Mouse (Mus musculus) 3134 (cell line): ENCODE data around the gene Tap2.

ENCODE experiments used
- DNase-seq: peaks from one replicate; pipeline ENCODE4 v3.0.0-alpha.2; 2011; ENCODE audit warnings: low spot score; ENCODE audit not compliant: insufficient read length; ENCODE audit errors: extremely low read depth

The Tap2 gene

GRCm38 (mm10) chr17:34194723-34195122 is 8.6 kb upstream of the Tap2 start:
- no peak for DNase-seq

- DNase-seq, result no peak
These were observed 6.8 kb upstream of the Tap2 start for GRCm38 (mm10) chr17:34196491-34196890.

- peak; percentile 42 for DNase-seq
These were observed 6.1 kb upstream of the Tap2 start, which contains the start of gene Psmb8 for GRCm38 (mm10) chr17:34196941-34197894. Gene Psmb8, plus strand, starts transcription at chr17:34197721.

- no peak for DNase-seq
These were observed 5.3 kb upstream of the Tap2 start for GRCm38 (mm10) chr17:34197904-34198520.

- DNase-seq, result no peak
These were observed 4.8 kb upstream of the Tap2 start for GRCm38 (mm10) chr17:34198521-34198912.

GRCm38 (mm10) chr17:34199050-34199619 is 4.2 kb upstream of the Tap2 start:
- no peak for DNase-seq

GRCm38 (mm10) chr17:34200047-34200446 is 3.3 kb upstream of the Tap2 start:
- DNase-seq, result no peak

GRCm38 (mm10) chr17:34200772-34201505 is 2.4 kb upstream of the Tap2 start:
- DNase-seq, result no peak

- DNase-seq, result no peak
These were observed 1.7 kb upstream of the Tap2 start for GRCm38 (mm10) chr17:34201506-34202055.

GRCm38 (mm10) chr17:34202760-34203442 is 426 bp upstream of the Tap2 start:
- DNase-seq, result no peak

- DNase-seq, result peak; percentile 86
These were observed 1.1 kb downstream of the Tap2 start for GRCm38 (mm10) chr17:34204303-34205010.

- DNase-seq, result peak; percentile 61
These were observed 1.9 kb downstream of the Tap2 start for GRCm38 (mm10) chr17:34205021-34205745.

GRCm38 (mm10) chr17:34205746-34206176 is 2.4 kb downstream of the Tap2 start:
- DNase-seq, result peak; percentile 56

GRCm38 (mm10) chr17:34206731-34207130 is 3.4 kb downstream of the Tap2 start:
- DNase-seq, result no peak

GRCm38 (mm10) chr17:34207456-34207855 is 4.1 kb downstream of the Tap2 start:
- no peak for DNase-seq

GRCm38 (mm10) chr17:34207866-34208265 is 4.5 kb downstream of the Tap2 start:
- no peak for DNase-seq

- no peak for DNase-seq
These were observed 5.1 kb downstream of the Tap2 start for GRCm38 (mm10) chr17:34208421-34208820.

GRCm38 (mm10) chr17:34209680-34210079 is 6.4 kb downstream of the Tap2 start:
- DNase-seq, result no peak

- peak; percentile 74 for DNase-seq
These were observed 7.3 kb downstream of the Tap2 start for GRCm38 (mm10) chr17:34210599-34210998.
